Mouse (Mus musculus): ENCODE data around the gene Lad1.

DNA sequence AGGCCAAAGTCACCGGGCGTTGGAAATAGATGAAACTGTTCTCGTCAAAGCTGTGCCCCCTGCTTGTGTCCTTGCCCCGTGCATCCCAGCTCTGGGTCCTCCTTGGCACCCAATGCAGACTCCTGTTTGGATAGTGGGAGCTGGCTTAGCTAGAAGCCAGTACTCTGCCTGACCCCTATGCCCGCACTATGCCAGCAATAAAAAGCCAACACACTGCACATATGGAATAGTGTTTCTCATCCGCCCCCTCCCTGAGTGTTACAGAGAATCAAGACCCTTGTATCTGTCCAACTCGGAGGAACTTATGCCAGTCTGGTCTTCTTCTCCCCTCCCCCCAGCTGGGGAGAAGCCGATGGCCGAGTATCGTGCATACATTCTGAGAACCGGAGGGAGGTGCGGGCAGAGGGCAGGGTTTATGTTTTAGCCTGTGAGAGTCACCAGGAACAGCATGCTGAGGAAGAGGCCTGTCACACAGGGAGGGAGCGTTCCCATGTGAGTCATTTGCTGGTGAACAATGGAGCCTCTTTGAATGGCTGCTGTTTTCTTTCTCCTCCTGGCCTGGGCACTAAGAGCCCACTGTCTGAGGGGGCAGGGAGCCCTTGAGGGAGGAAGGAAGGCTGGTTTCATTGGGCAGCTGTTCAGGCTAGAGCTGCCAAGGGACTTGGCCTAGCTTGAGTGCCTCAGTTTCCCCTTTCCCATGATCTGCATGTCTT lies 33.8 kb downstream of the Lad1 start:
- TF ChIP-seq GATA1 (IDR thresholded peaks at IDR 0.05; ENCODE audit: low read length): no peak
- no peak for TF ChIP-seq TAL1 (IDR thresholded peaks at IDR 0.05; ENCODE audit: low read length)
